Mouse (Mus musculus) megakaryocyte, embryonic 14.5 days (primary cell): ENCODE measurements around the gene Srgap2.

ENCODE experiments used
- FLI1 ChIP-seq: IDR thresholded peaks from 2 replicates; pipeline ENCODE4 v1.6.1; 2012; ENCODE audit warnings: low read length, inconsistent platforms, mixed read lengths
- GATA1 ChIP-seq: IDR thresholded peaks from 3 replicates; pipeline ENCODE4 v1.6.1; 2012; ENCODE audit warnings: mixed read lengths, low read length, inconsistent platforms, borderline replicate concordance

DNA sequence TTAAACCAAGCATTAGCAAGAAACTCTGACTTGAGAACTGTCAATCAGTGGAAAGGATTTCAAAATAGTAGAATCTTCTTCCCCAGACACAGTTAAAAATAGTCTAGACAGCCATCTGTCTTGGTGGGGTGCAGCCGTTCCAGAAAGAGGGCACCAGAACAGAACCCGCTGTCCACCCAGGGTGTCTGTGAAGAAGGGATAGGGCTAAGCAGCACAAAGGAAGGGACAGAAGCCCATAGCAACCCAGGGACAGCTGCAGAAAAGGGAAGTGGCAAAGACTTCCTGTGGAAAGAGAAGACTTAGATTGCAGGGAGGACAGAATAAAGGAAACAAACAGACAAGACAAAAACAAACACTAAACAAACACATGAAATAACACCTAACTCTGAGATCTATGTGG is 34.8 kb downstream of the Srgap2 start:
- no peak for TF ChIP-seq GATA1
- no peak for TF ChIP-seq FLI1
